Mouse (Mus musculus) C2C12 (cell line): ENCODE data around the gene Acta1. TPM values are rescaled to one million over a fixed set of nuclear protein-coding genes. Genes with fewer than 3 reads are reported as not detected.

ENCODE experiments used
- H3K27me3 ChIP-seq: one replicate; pipeline ENCODE4 v1.6.1; 2011; ENCODE audit not compliant: control insufficient read depth, insufficient read depth, insufficient read length
- H3K36me3 ChIP-seq: one replicate; pipeline ENCODE4 v1.6.1; 2011; ENCODE audit not compliant: control insufficient read depth, insufficient read depth
- H3K4me3 ChIP-seq: one replicate; pipeline ENCODE4 v1.5.1; 2011; ENCODE audit warnings: mild to moderate bottlenecking, control low read depth; ENCODE audit not compliant: poor library complexity, insufficient read depth, severe bottlenecking
- H3K79me2 ChIP-seq: one replicate; pipeline ENCODE4 v1.6.1; 2011; ENCODE audit not compliant: control insufficient read depth, insufficient read depth
- H3K79me3 ChIP-seq: one replicate; pipeline ENCODE4 v1.6.1; 2011; ENCODE audit warnings: low read depth, control low read depth
- H3ac ChIP-seq: one replicate; pipeline ENCODE3; 2011; ENCODE audit warnings: low read depth; ENCODE audit not compliant: control insufficient read depth, insufficient read length
- CEBPB ChIP-seq: IDR thresholded peaks from one replicate; pipeline ENCODE4 v1.6.1; 2011; ENCODE audit warnings: low read depth, mild to moderate bottlenecking, control low read depth, moderate library complexity
- CTCF ChIP-seq: IDR thresholded peaks from one replicate; pipeline ENCODE4 v1.5.1; 2011; ENCODE audit not compliant: control insufficient read depth, insufficient read depth, insufficient read length
- FOSL1 ChIP-seq: IDR thresholded peaks from one replicate; pipeline ENCODE4 v1.8.0; 2011; ENCODE audit warnings: mild to moderate bottlenecking, low read length; ENCODE audit not compliant: poor library complexity, insufficient read depth, severe bottlenecking
- MAX ChIP-seq: IDR thresholded peaks from one replicate; pipeline ENCODE4 v1.6.1; 2011; ENCODE audit warnings: mild to moderate bottlenecking, control low read depth
- MYOD1 ChIP-seq: IDR thresholded peaks from one replicate; pipeline ENCODE4 v1.6.1; 2011; ENCODE audit warnings: low read depth; ENCODE audit not compliant: control insufficient read depth, insufficient read length
- MYOG ChIP-seq: IDR thresholded peaks from one replicate; pipeline ENCODE4 v1.6.1; 2011; ENCODE audit not compliant: control insufficient read depth, insufficient read length; ENCODE audit errors: extremely low read depth
- USF1 ChIP-seq: IDR thresholded peaks from one replicate; pipeline ENCODE4 v1.6.1; 2011; ENCODE audit warnings: low read depth, mild to moderate bottlenecking, control low read depth, moderate library complexity
- polyA plus RNA-seq: library from polyadenylated mRNA; unstranded; fragments of >200 nt; fragmentation: generic; extraction: Trizol; gene quantifications from one replicate; pipeline ENCODE4 v1.2.1, GENCODE M21; 2012; ENCODE audit warnings: missing spikeins

Acta1 gene
- polyA plus RNA-seq, 1 experiment = 23.4 TPM

DNA sequence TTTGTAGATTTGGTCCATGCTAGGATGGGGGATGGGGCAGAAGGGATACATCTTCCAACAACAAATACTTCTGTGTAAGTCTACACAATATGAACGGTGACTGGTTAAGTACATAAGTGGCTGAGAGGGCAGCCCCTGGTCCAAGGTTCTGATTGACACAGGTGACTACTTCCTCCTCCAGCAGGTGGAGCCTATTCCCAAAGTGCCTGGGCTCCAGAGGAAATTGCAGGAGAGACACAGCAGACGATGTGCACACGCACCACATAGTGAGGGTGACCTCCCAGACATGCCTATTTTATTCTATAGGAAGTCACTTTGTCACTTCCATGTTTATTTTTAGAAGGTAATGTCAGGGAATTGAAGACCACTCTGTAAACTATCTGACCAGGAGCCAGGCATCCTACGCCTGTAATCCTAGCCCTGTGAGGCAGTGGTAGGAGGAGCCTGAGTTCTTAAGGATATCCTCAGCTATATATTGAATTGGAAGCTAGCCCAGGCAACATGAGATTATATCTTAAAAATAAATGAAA, 13.7 kb downstream of the Acta1 start:
- H3K4me3 ChIP-seq = no peak overlapping the region
- H3K27me3 ChIP-seq = no peaks in the 10 kb centered on the region
- no peak overlapping the region for H3ac ChIP-seq
- no peaks in the 10 kb centered on the region for H3K79me2 ChIP-seq
- H3K36me3 ChIP-seq = no peaks in the 10 kb centered on the region
- no peaks in the 10 kb centered on the region for H3K79me3 ChIP-seq
- no peak for TF ChIP-seq CEBPB
- TF ChIP-seq MYOD1 = no peak
- TF ChIP-seq MYOG = no peak
- no peak for TF ChIP-seq CTCF
- TF ChIP-seq USF1 = no peak
- TF ChIP-seq FOSL1 = no peak
- TF ChIP-seq MAX = no peak

- no peak overlapping the region for H3ac ChIP-seq
- no peak overlapping the region for H3K4me3 ChIP-seq
- TF ChIP-seq MYOD1 = no peak
- TF ChIP-seq USF1 = no peak
- TF ChIP-seq MYOG = no peak
- no peak for TF ChIP-seq CEBPB
- no peak for TF ChIP-seq CTCF
- no peak for TF ChIP-seq FOSL1
- TF ChIP-seq MAX = no peak
- no peaks in the 10 kb centered on the region for H3K27me3 ChIP-seq
- H3K79me3 ChIP-seq = no peaks in the 10 kb centered on the region
- H3K79me2 ChIP-seq = no peaks in the 10 kb centered on the region
- no peaks in the 10 kb centered on the region for H3K36me3 ChIP-seq
Observed at GRCm38 (mm10) chr8:123880271-123880670, 14.3 kb downstream of the Acta1 start.

- Histone ChIP-seq H3K4me3 (no peak overlapping the region), H3K79me2 (no peaks in the 10 kb centered on the region)
Observed at GRCm38 (mm10) chr8:123877865-123878264, 16.7 kb downstream of the Acta1 start.

GRCm38 (mm10) chr8:123874324-123874723, 20.2 kb downstream of the Acta1 start:
- no peak overlapping the region for H3ac ChIP-seq
- H3K4me3 ChIP-seq = no peak overlapping the region
- H3K79me2 ChIP-seq = no peaks in the 10 kb centered on the region
- H3K27me3 ChIP-seq = no peaks in the 10 kb centered on the region
- no peaks in the 10 kb centered on the region for H3K36me3 ChIP-seq
- no peaks in the 10 kb centered on the region for H3K79me3 ChIP-seq
- TF ChIP-seq MYOD1 = no peak
- TF ChIP-seq MYOG = no peak
- no peak for TF ChIP-seq FOSL1
- TF ChIP-seq USF1 = no peak
- no peak for TF ChIP-seq MAX
- TF ChIP-seq CTCF = no peak
- TF ChIP-seq CEBPB = no peak

More at GRCm38 (mm10) chr8:123877865-123878264, 16.7 kb downstream of the Acta1 start:
- H3ac ChIP-seq = no peak overlapping the region
- TF ChIP-seq MAX (no peak), MYOD1 (no peak), CEBPB (no peak), MYOG (no peak), USF1 (no peak), FOSL1 (no peak), CTCF (no peak)
- H3K27me3 ChIP-seq = no peaks in the 10 kb centered on the region
- no peaks in the 10 kb centered on the region for H3K36me3 ChIP-seq
- no peaks in the 10 kb centered on the region for H3K79me3 ChIP-seq

DNA sequence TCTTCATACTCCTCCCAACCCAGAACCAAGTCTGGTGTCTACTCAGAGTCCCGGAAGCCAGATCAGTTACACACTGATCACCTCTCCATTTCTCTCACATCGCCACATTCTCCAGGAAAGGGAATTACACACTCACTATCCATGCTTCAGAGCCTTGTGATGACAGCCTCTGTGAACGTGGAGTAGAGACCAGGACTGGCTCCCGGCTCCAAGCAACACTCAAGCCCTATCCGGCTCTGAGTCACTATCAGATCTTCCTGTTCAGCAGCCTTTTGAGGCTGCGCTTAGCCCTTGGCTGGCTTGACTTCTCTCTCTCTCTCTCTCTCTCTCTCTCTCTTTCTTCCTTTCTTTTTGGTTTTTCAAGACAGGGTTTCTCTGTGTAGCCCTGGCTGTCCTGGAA, 21.2 kb downstream of the Acta1 start:
- no peaks in the 10 kb centered on the region for H3K79me2 ChIP-seq
- TF ChIP-seq FOSL1 (no peak), MAX (no peak), MYOG (no peak)
- no peaks in the 10 kb centered on the region for H3K36me3 ChIP-seq
- H3K27me3 ChIP-seq = no peaks in the 10 kb centered on the region
- no peak overlapping the region for H3ac ChIP-seq
- H3K4me3 ChIP-seq = no peak overlapping the region
- no peaks in the 10 kb centered on the region for H3K79me3 ChIP-seq

DNA sequence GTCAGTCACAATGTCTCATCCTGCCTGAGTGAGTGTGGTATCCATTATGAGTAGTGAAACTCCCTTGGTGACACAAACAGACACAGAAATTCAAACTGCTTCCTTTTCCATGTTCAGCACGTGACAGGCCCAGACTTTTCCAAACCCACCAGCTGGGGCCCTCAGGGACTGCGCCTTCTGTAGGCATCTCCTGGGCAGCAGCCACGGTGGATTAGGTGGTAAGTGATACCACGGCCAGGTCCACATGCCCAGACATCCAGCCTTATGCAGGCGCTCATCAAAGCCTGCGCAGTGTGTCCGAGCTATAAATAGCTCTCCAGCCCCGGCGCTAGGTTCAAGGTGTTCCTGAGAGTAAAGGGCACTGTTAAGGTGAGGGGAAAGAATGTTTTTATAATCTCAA, 22.5 kb downstream of the Acta1 start:
- Histone ChIP-seq H3K4me3 (no peak overlapping the region), H3K79me3 (no peaks in the 10 kb centered on the region), H3K79me2 (no peaks in the 10 kb centered on the region), H3ac (no peak overlapping the region), H3K36me3 (no peaks in the 10 kb centered on the region), H3K27me3 (no peaks in the 10 kb centered on the region)
- TF ChIP-seq FOSL1 (no peak), CTCF (no peak), MYOG (no peak), USF1 (no peak), MAX (no peak)
